Mouse (Mus musculus): ENCODE measurements at regions not wholly inside any gene's neighbourhood (a gene's known extent, or its start where the extent isn't known, plus 50 kb on each side); places are given as distances from the start of the nearest gene placed in this dataset.

- H3K36me3 ChIP-seq = no peaks in the 10 kb centered on the region
- H3K9ac ChIP-seq = no peak overlapping the region
- no peaks in the 10 kb centered on the region for H3K9me3 ChIP-seq (replicated peaks)
- 66% methylated on average over 14 of the region's 14 CpGs for WGBS
- H3K4me3 ChIP-seq = no peak overlapping the region
- no peaks in the 10 kb centered on the region; the same call in 1 of the 2 replicates for H3K27me3 ChIP-seq
- H3K4me2 ChIP-seq = no peak overlapping the region
- no peak for ATAC-seq (replicated peaks; ENCODE audit: insufficient number of reproducible peaks, insufficient read depth, low FRiP score, low read depth)
- H3K4me1 ChIP-seq (replicated peaks) = peaks cover 2% of the 10 kb centered on the region; the same call in 1 of the 2 replicates
- H3K27ac ChIP-seq = no peak overlapping the region
Measured at GRCm38 (mm10) chr8:34392208-34392980, 280.9 kb upstream of the Gm10131 start.

DNA sequence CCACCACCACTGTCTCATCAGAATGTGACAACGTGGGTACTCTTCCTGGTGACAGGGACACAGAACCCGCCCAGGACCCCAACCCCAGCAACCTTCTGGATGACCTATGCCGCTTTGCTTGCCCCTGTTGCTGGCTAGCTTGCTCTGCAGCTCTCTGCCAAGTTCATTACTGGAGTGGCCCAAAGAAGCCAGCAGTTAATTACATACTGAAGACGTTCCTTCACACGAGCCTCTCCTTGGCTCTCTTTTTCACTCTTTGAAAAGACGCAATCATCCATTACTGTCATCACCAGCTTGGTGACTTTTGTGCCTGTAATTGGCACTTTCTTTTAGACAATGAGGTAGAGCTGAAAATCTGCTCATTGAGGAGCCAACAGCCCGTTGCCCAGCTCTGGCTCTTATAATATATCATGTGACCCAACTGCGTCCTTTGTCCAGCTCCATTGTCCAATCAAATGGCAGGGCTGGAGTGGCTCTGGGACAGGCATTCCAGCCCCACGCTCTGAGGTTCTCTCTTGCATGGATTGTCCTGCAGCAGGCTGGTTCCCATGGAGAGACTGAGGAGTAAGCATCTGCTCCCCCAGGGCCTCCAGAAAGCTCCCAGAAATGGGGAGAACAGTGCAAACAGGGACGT is 274.4 kb upstream of the Gm10131 start:
- Histone ChIP-seq H3K36me3 (no peaks in the 10 kb centered on the region), H3K27me3 (no peaks in the 10 kb centered on the region), H3K4me2 (no peak overlapping the region), H3K27ac (no peak overlapping the region), H3K4me3 (no peak overlapping the region), H3K9ac (no peak overlapping the region), H3K9me3 (replicated peaks) (no peaks in the 10 kb centered on the region), H3K4me1 (replicated peaks) (no peaks in the 10 kb centered on the region)
- 75% methylated on average over 10 of the region's 10 CpGs for WGBS
- no peak for ATAC-seq (replicated peaks; ENCODE audit: insufficient number of reproducible peaks, insufficient read depth, low FRiP score, low read depth)

DNA sequence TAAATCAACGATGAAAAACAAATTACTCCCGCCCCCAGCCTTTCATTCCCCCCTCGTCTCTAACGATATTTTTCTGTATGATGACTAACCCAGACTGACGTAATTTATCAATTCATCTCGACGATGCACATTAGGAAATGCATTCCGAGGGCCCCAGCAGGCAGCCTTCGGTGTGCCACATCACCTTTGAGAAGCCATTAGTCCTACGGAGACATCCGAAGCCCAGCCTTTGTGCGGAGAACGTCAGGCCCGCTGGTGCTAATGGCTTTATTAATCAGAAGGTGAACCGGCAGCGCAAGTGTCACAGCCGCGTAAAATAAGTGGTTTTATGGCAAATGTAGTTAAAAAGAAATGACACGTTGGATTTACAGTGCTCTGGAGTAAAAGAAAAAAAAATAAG is 269.1 kb upstream of the Gm10131 start:
- ATAC-seq (replicated peaks; ENCODE audit: insufficient number of reproducible peaks, insufficient read depth, low FRiP score, low read depth) = no peak
- no peak overlapping the region for H3K4me3 ChIP-seq

DNA sequence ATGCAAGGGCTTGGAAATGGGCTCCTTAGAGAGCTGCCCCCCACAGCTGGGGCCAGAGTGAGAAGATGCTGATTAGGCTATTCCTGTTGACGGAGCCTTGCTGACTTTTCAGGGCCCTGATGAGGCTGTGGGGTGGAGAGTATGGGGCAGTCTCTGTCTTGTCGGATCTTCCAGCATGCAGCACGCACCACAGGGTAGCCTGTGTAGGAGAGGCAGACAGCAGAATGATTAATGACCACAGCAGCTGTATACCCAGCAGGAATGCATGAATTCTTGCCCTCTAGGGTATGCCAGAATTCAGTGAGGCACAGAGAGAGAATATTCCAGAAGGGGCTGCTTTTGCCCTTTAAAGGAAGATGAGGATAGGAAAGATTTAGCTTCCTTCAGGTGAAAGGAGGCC is 265.6 kb upstream of the Gm10131 start:
- no peak for ATAC-seq (replicated peaks; ENCODE audit: insufficient number of reproducible peaks, insufficient read depth, low FRiP score, low read depth)
- Histone ChIP-seq H3K4me3 (no peak overlapping the region), H3K4me1 (replicated peaks) (no peaks in the 10 kb centered on the region; the same call in 1 of the 2 replicates), H3K36me3 (no peaks in the 10 kb centered on the region), H3K9ac (no peak overlapping the region), H3K4me2 (no peak overlapping the region), H3K9me3 (replicated peaks) (no peaks in the 10 kb centered on the region), H3K27me3 (peaks cover 6% of the 10 kb centered on the region), H3K27ac (no peak overlapping the region)
- WGBS = 43% methylated on average over 3 of the region's 3 CpGs

More for the DNA sequence above, 269.1 kb upstream of the Gm10131 start:
- H3K4me2 ChIP-seq = no peak overlapping the region
- H3K36me3 ChIP-seq = no peaks in the 10 kb centered on the region
- peaks cover 6% of the 10 kb centered on the region for H3K27me3 ChIP-seq
- no peaks in the 10 kb centered on the region for H3K9me3 ChIP-seq (replicated peaks)
- H3K27ac ChIP-seq = no peak overlapping the region
- no peaks in the 10 kb centered on the region for H3K4me1 ChIP-seq (replicated peaks)
- H3K9ac ChIP-seq = no peak overlapping the region
- 81% methylated on average over 19 of the region's 19 CpGs for WGBS

DNA sequence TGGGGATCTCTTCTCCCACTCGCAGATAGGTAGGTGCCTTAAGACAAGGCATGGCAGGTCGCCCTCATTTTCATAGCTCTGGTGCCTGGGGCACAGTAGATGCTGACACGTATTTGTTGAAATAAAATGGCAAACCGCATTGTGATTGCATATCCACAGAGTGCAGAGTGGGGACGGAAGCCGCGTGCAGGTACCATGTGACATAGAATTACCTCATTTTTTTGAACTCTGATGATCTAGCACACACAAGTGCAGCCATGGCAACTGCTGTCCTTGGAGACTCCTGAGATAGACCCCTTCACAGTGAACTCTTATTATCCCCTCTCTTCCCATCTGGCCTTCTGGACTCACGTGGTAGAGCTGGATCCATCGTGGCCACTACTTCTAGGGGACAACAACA is 262.7 kb upstream of the Gm10131 start:
- WGBS = 86% methylated on average over 9 of the region's 9 CpGs
- no peak for ATAC-seq (replicated peaks; ENCODE audit: insufficient number of reproducible peaks, insufficient read depth, low FRiP score, low read depth)
- Histone ChIP-seq H3K27me3 (peaks cover 6% of the 10 kb centered on the region), H3K4me1 (replicated peaks) (no peaks in the 10 kb centered on the region; the same call in 1 of the 2 replicates), H3K27ac (no peak overlapping the region), H3K9me3 (replicated peaks) (no peaks in the 10 kb centered on the region), H3K4me2 (no peak overlapping the region), H3K9ac (no peak overlapping the region), H3K36me3 (no peaks in the 10 kb centered on the region), H3K4me3 (no peak overlapping the region)

DNA sequence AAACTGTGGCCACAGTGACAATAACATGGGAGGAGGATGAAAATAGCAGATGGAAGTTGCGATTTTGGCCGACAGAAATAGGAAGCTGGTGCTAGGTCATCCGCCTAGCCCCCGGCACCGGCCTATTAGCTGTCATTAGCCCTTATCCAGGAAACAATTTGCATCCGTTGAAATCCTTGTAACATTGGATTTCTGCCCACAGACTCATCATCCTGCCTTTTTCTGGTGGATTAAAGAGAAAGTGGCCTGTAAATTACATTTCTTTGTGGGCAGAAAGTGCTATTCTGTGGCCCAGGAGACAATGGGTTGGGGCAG is 261.1 kb upstream of the Gm10131 start:
- H3K9me3 ChIP-seq (replicated peaks) = no peaks in the 10 kb centered on the region
- no peak for ATAC-seq (replicated peaks; ENCODE audit: insufficient number of reproducible peaks, insufficient read depth, low FRiP score, low read depth)
- no peak overlapping the region for H3K27ac ChIP-seq
- no peaks in the 10 kb centered on the region for H3K36me3 ChIP-seq
- WGBS = 43% methylated on average over 6 of the region's 6 CpGs
- H3K9ac ChIP-seq = no peak overlapping the region
- H3K4me2 ChIP-seq = no peak overlapping the region
- H3K27me3 ChIP-seq = peaks cover 6% of the 10 kb centered on the region
- no peaks in the 10 kb centered on the region; the same call in 1 of the 2 replicates for H3K4me1 ChIP-seq (replicated peaks)
- no peak overlapping the region for H3K4me3 ChIP-seq

GRCm38 (mm10) chr8:34371973-34372665 is 260.6 kb upstream of the Gm10131 start:
- H3K27me3 ChIP-seq = peaks cover 2% of the 10 kb centered on the region; the same call in 1 of the 2 replicates
- no peaks in the 10 kb centered on the region for H3K9me3 ChIP-seq (replicated peaks)
- no peaks in the 10 kb centered on the region for H3K36me3 ChIP-seq
- no peak overlapping the region for H3K9ac ChIP-seq
- no peak for ATAC-seq (replicated peaks; ENCODE audit: insufficient number of reproducible peaks, insufficient read depth, low FRiP score, low read depth)
- no peak overlapping the region for H3K4me3 ChIP-seq
- no peaks in the 10 kb centered on the region; the same call in 1 of the 2 replicates for H3K4me1 ChIP-seq (replicated peaks)
- no peak overlapping the region for H3K27ac ChIP-seq
- 79% methylated on average over 17 of the region's 17 CpGs for WGBS
- no peak overlapping the region for H3K4me2 ChIP-seq

DNA sequence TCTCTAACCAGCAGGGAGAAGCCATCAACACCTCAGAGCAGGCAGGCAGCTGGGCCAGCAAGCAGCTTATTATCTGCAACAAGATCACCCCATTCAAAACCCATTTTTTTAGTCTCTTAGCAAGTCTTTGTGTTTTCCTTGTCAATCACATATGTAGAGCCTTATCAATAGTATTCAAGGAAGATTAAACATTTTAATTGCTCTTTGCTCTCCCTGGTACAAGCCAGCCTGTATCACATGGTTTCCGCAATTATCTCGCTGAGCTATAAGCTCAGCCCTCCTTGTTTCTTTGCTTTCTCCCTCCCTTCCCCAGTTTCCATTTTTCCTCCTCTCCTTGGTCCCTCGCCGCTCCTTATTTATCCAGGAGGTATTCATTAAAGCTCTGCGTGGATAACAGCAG is 259.9 kb upstream of the Gm10131 start:
- no peaks in the 10 kb centered on the region; the same call in 1 of the 2 replicates for H3K4me1 ChIP-seq (replicated peaks)
- no peaks in the 10 kb centered on the region for H3K27me3 ChIP-seq
- H3K4me2 ChIP-seq = no peak overlapping the region
- no peaks in the 10 kb centered on the region for H3K36me3 ChIP-seq
- ATAC-seq (replicated peaks; ENCODE audit: insufficient number of reproducible peaks, insufficient read depth, low FRiP score, low read depth) = no peak
- H3K9me3 ChIP-seq (replicated peaks) = no peaks in the 10 kb centered on the region
- H3K4me3 ChIP-seq = no peak overlapping the region
- H3K27ac ChIP-seq = no peak overlapping the region
- H3K9ac ChIP-seq = no peak overlapping the region
- WGBS = 55% methylated on average over 5 of the region's 5 CpGs

GRCm38 (mm10) chr8:34368556-34368955 is 257.0 kb upstream of the Gm10131 start:
- Histone ChIP-seq H3K4me1 (replicated peaks) (no peaks in the 10 kb centered on the region; the same call in 1 of the 2 replicates), H3K27me3 (no peaks in the 10 kb centered on the region), H3K4me3 (no peak overlapping the region), H3K4me2 (no peak overlapping the region), H3K36me3 (no peaks in the 10 kb centered on the region), H3K9me3 (replicated peaks) (no peaks in the 10 kb centered on the region), H3K9ac (no peak overlapping the region), H3K27ac (no peak overlapping the region)
- no peak for ATAC-seq (replicated peaks; ENCODE audit: insufficient number of reproducible peaks, insufficient read depth, low FRiP score, low read depth)
- WGBS = 72% methylated on average over 2 of the region's 2 CpGs

DNA sequence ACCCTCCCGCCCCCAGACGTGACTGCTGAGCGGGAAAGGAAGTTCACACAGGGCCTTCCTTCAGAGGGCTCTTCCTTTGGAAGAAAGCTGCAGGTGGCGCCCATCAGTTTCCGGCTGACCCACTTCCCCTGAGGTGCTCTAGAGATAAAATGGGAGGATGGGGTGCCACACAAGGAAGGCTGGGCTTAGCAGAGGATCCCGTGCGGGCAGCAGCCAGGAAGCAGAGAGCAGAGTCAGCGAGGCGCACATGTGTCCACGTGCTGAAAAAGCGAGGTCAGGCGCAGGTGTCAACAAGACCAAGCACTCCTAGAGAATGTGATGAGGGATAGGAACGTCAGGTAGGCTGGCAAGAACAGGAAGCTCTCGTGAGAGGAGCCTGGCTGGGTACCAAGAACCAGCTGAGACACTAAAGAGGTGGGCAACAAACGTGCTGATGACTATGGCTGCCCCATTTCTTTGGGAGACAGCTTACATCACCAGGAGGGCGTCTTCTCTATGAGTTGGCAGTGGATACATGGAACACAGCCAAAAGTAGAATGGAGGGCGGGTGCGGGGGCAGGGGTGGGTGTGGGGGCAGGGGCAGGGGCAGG is 253.0 kb upstream of the Gm10131 start:
- Histone ChIP-seq H3K4me3 (no peak overlapping the region), H3K9ac (no peak overlapping the region), H3K27me3 (no peaks in the 10 kb centered on the region), H3K9me3 (replicated peaks) (no peaks in the 10 kb centered on the region), H3K4me2 (no peak overlapping the region), H3K36me3 (no peaks in the 10 kb centered on the region), H3K4me1 (replicated peaks) (no peaks in the 10 kb centered on the region), H3K27ac (no peak overlapping the region)
- ATAC-seq (replicated peaks; ENCODE audit: insufficient number of reproducible peaks, insufficient read depth, low FRiP score, low read depth) = no peak
- WGBS = 63% methylated on average over 18 of the region's 18 CpGs

DNA sequence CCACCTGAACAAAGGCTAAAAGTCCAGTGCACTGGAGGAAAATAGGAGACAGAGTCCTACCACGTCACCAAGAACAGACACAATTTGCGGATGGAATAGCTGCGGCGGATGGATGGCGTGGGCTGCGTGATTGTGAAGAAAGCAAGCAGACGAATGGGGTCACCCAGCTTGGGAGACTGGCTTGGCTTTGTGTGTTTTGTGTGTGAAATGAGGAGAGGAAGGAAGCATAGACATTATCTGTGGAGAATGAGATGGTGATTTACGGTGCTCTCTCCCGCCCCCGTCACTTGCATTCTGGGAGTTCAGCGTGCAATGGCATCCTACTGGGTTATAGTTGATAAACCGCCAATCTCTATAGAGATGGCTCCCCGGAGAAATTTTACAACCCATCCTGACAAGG is 252.1 kb upstream of the Gm10131 start:
- H3K4me2 ChIP-seq = no peak overlapping the region
- no peak overlapping the region for H3K4me3 ChIP-seq
- no peaks in the 10 kb centered on the region for H3K27me3 ChIP-seq
- no peak for ATAC-seq (replicated peaks; ENCODE audit: insufficient number of reproducible peaks, insufficient read depth, low FRiP score, low read depth)
- H3K4me1 ChIP-seq (replicated peaks) = no peaks in the 10 kb centered on the region
- H3K9me3 ChIP-seq (replicated peaks) = no peaks in the 10 kb centered on the region
- H3K27ac ChIP-seq = no peak overlapping the region
- WGBS = 87% methylated on average over 13 of the region's 13 CpGs
- H3K9ac ChIP-seq = no peak overlapping the region
- H3K36me3 ChIP-seq = no peaks in the 10 kb centered on the region
